In the genomic region with DNA sequence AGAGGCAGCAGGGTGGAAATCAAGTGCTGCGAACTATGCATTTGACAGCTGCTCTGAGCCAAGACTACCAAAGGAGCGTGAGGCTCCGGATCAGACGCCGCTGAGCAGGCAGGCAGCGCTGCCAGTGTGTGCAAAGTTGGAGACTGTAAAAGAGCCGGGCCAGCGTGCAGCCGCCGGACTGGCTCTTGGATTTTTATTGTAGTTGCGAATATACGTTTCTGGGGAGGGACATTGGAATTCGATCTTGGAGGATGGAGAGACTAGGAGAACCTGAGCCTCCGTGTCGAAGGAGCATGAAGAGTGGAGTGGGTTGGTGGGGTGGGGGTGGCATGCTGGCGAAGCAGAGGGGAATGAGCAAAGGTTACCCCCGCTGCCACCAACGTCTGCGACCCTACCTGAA, we compare ENCODE assay signal across 9 mouse cellular contexts. TPM values are rescaled to one million over a fixed set of nuclear protein-coding genes. Genes with fewer than 3 reads are reported as not detected.
DNase-seq lines count a peak whose midpoint lies in the region; ATAC-seq and TF ChIP-seq lines count a peak whose summit lies in the region.
"Had no signal": no experiment of that assay in that cellular context is flagged by ENCODE, and none has a peak within 500 bp of the region (broad histone marks: within the 10 kb centered on the region; RNA-seq: fewer than 3 reads in every experiment).

No protein-coding gene starts in this region.

- H3K27ac ChIP-seq in forebrain, embryonic 13.5 days: peak overlapping the region; percentile 83
- H3K27ac ChIP-seq in stomach, postnatal 0 days (replicated peaks): no peak overlapping the region

- ATAC-seq in cerebellum, adult (ENCODE audit: insufficient number of reproducible peaks, low FRiP score, low TSS enrichment): peak; percentile 65; the same call in 1 of the 2 replicates
- ATAC-seq in forebrain, embryonic 13.5 days: peak; percentile 71
- no peak for ATAC-seq in stomach, postnatal 0 days (ENCODE audit: low FRiP score, low TSS enrichment)

- TF ChIP-seq EP300 in stomach, postnatal 0 days (optimal IDR thresholded peaks at IDR 0.05): no peak

- TF ChIP-seq CTCF in stomach, postnatal 0 days (IDR thresholded peaks at IDR 0.05; ENCODE audit: low read depth): no peak

- peak overlapping the region; percentile 87 for H3K9ac ChIP-seq in forebrain, embryonic 13.5 days
- no peak overlapping the region for H3K9ac ChIP-seq in stomach, postnatal 0 days (ENCODE audit: low read length)

- H3K4me3 ChIP-seq in forebrain, embryonic 13.5 days: peak overlapping the region; percentile 74
- peak overlapping the region; percentile 50 for H3K4me3 ChIP-seq in stomach, postnatal 0 days (ENCODE audit: low read depth, low read length)

- H3K9me3 ChIP-seq in forebrain, embryonic 13.5 days (replicated peaks): no peaks in the 10 kb centered on the region
- H3K9me3 ChIP-seq in stomach, postnatal 0 days (ENCODE audit: control insufficient read depth, low read length): no peaks in the 10 kb centered on the region

- H3K4me1 ChIP-seq in forebrain, embryonic 13.5 days: peaks cover 14% of the 10 kb centered on the region
- no peaks in the 10 kb centered on the region; the same call in 1 of the 2 replicates for H3K4me1 ChIP-seq in stomach, postnatal 0 days (replicated peaks; ENCODE audit: control insufficient read depth, insufficient read depth)

- under 1% methylated on average over 19 of the region's 19 CpGs for WGBS in forebrain, embryonic 13.5 days
- WGBS in stomach, postnatal 0 days: under 1% methylated on average over 19 of the region's 19 CpGs

- no peak for DNase-seq in cerebellum, adult 9-11 months
- peak; percentile 15 for DNase-seq in ES-CJ7 (ENCODE audit: low read depth, low spot score)
- peak; percentile 6 to 24 for DNase-seq in kidney, postnatal 25 days
- peak; percentile 57 for DNase-seq in mesoderm, embryonic 11.5 days (ENCODE audit: low read depth, low spot score)
- peak; percentile 21 for DNase-seq in stomach, postnatal 0 days (ENCODE audit: low spot score)
- no peak for DNase-seq in natural killer cell, adult 2 months (ENCODE audit: low spot score in 2 of 2)

- H3K27me3 ChIP-seq in forebrain, embryonic 13.5 days: no peaks in the 10 kb centered on the region
- no peaks in the 10 kb centered on the region for H3K27me3 ChIP-seq in stomach, postnatal 0 days (ENCODE audit: control insufficient read depth, insufficient read depth, low read length)

- H3K4me2 ChIP-seq in forebrain, embryonic 13.5 days: peak overlapping the region; percentile 70
- peak overlapping the region; percentile 92 for H3K4me2 ChIP-seq in stomach, postnatal 0 days (replicated peaks; ENCODE audit: low read depth)

- no peaks in the 10 kb centered on the region for H3K36me3 ChIP-seq in forebrain, embryonic 13.5 days (ENCODE audit: poor library complexity, severe bottlenecking)
- H3K36me3 ChIP-seq in stomach, postnatal 0 days (ENCODE audit: control insufficient read depth, insufficient read depth, low read length): no peaks in the 10 kb centered on the region

RNA-seq across cellular contexts. Expression of a gene that starts 0.5 kb away (rescaled TPM):
- polyA plus RNA-seq in forebrain, embryonic 13.5 days (2015; fragmentation: Nextera tagmentation; extraction: Ambion mirVana): 30.0 and 33.1 TPM in 2 replicates
- polyA plus RNA-seq in stomach, postnatal 0 days (2015; fragmentation: Nextera tagmentation; extraction: Ambion mirVana): 0.29 and 0.38 TPM in 2 replicates
- polyA plus RNA-seq: C2C12 had no signal

Comparison
In these comparisons a context has a peak if more than half of its experiments do, and no peak if none do; other contexts are left out.
1. DNase-seq: peak in ES-CJ7 (single experiment), kidney, postnatal 25 days (2 of 2), mesoderm, embryonic 11.5 days (single experiment) and stomach, postnatal 0 days (single experiment); none in cerebellum, adult 9-11 months (single experiment) and natural killer cell, adult 2 months (0 of 2).
2. RNA of a gene that starts 0.5 kb away (polyA plus RNA-seq): 30.0 to 33.1 TPM in forebrain, embryonic 13.5 days; 0.29 to 0.38 TPM in stomach, postnatal 0 days; every median in the first group is over 10 times any median in the second.